Mouse (Mus musculus): ENCODE measurements around the gene Ak2.

GRCm38 (mm10) chr4:129003720-129004119 is 12.0 kb downstream of the Ak2 start:
- TF ChIP-seq GATA1 (IDR thresholded peaks at IDR 0.05; ENCODE audit: low read length), result no peak
- TF ChIP-seq TAL1 (IDR thresholded peaks at IDR 0.05; ENCODE audit: low read length), result no peak
